Mouse (Mus musculus) hindbrain, embryonic 12.5 days (tissue): ENCODE measurements at regions not wholly inside any gene's neighbourhood (a gene's known extent, or its start where the extent isn't known, plus 50 kb on each side); places are given as distances from the start of the nearest gene placed in this dataset.
"Not testable (repeated sequence)": the region's sequence is repeated elsewhere in the genome, so short reads cannot be mapped to it uniquely, and the experiment has no call there.

Experiments
- ATAC-seq: fragments of 200-750 bp; cut with Nextera tagmentation; 2 replicates; pipeline ENCODE4 v1.8.0; 2017; ENCODE audit warnings: moderate TSS enrichment; ENCODE audit not compliant: low FRiP score
- H3K27ac ChIP-seq: fragments of 300-500 bp; sonication (generic); 2 replicates; pipeline ENCODE4 v1.5.1; 2016; ENCODE audit warnings: mild to moderate bottlenecking
- H3K27me3 ChIP-seq: fragments of 300-500 bp; sonication (generic); 2 replicates; pipeline ENCODE4 v1.6.1; 2016; ENCODE audit warnings: mild to moderate bottlenecking
- H3K36me3 ChIP-seq: fragments of 300-500 bp; sonication (generic); 2 replicates; pipeline ENCODE4 v1.6.1; 2016; ENCODE audit warnings: mild to moderate bottlenecking
- H3K4me1 ChIP-seq: fragments of 300-500 bp; sonication (generic); 2 replicates; pipeline ENCODE4 v1.6.1; 2016
- H3K4me2 ChIP-seq: fragments of 300-500 bp; sonication (generic); replicated peaks from 2 replicates; pipeline ENCODE4 v1.6.1; 2016; ENCODE audit warnings: mild to moderate bottlenecking
- H3K4me3 ChIP-seq: fragments of 300-500 bp; sonication (generic); 2 replicates; pipeline ENCODE4 v1.5.1; 2016; ENCODE audit warnings: mild to moderate bottlenecking
- H3K9ac ChIP-seq: fragments of 300-500 bp; sonication (generic); 2 replicates; pipeline ENCODE4 v1.6.1; 2016; ENCODE audit warnings: mild to moderate bottlenecking, moderate library complexity
- H3K9me3 ChIP-seq: fragments of 300-500 bp; sonication (generic); replicated peaks from 2 replicates; pipeline ENCODE4 v1.6.1; 2016; ENCODE audit warnings: mild to moderate bottlenecking
- WGBS: fragments of 180-500 bp; shearing (Covaris S2); methylation state at CpG from one replicate; pipeline ENCODE4 v1.1.7; 2016; 5-methylcytosine and 5-hydroxymethylcytosine counted together

DNA sequence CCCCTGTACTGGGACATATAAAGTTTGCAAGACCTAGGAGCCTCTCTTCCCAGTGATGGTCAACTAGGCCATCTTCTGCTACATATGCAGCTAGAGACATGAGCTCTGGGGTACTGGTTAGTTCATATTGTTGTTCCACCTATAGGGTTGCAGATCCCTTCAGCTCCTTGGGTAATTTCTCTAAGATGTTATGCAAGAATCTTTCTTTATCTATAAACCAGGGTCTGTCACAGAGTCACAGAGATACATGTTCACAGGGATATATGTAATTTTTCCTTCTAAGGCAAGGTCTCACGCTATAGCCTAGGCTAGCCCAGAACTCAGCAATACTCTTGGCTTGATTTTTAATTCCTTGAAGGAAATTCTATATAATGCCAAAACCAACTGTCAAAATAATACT, 56.9 kb downstream of the Zfp36l1 start:
- H3K9me3 ChIP-seq, H3K4me2 ChIP-seq, H3K4me3 ChIP-seq, H3K27ac ChIP-seq, ATAC-seq, H3K36me3 ChIP-seq, H3K9ac ChIP-seq, H3K27me3 ChIP-seq: not testable (repeated sequence)
- 95% methylated on average over 1 of the region's 1 CpGs for WGBS
- H3K4me1 ChIP-seq = peaks cover 15% of the 10 kb centered on the region

GRCm38 (mm10) chr12:80055394-80055793, 57.4 kb downstream of the Zfp36l1 start:
- H3K27ac ChIP-seq = no peak overlapping the region
- no peak overlapping the region for H3K4me3 ChIP-seq
- 41% methylated on average over 2 of the region's 2 CpGs for WGBS
- no peak overlapping the region for H3K9ac ChIP-seq
- no peaks in the 10 kb centered on the region for H3K9me3 ChIP-seq
- H3K4me1 ChIP-seq = peaks cover 10% of the 10 kb centered on the region
- H3K36me3 ChIP-seq = no peaks in the 10 kb centered on the region
- no peak for ATAC-seq
- H3K27me3 ChIP-seq = no peaks in the 10 kb centered on the region
- no peak overlapping the region for H3K4me2 ChIP-seq

DNA sequence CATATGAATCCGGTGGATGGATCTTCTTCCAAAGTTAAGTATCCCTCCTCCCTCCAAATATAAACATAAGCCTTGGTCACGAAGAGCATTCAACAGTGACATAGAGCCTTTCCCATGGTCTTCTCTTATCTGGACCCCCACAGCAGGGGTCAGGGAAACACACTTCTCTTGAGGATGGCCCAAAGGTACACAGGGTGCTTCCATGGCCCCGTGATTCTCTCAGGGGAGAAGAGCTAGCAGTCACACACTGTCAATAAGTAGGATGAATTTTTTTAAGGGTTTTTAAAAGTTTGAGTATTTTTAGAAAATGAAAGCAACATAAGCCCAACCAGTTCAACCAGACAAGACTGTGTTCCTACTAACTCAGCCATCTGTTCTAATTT, 58.2 kb downstream of the Zfp36l1 start:
- Histone ChIP-seq H3K27me3 (no peaks in the 10 kb centered on the region), H3K4me1 (peaks cover 2% of the 10 kb centered on the region), H3K27ac (no peak overlapping the region), H3K4me2 (no peak overlapping the region), H3K36me3 (no peaks in the 10 kb centered on the region), H3K9ac (no peak overlapping the region), H3K9me3 (no peaks in the 10 kb centered on the region), H3K4me3 (no peak overlapping the region)
- ATAC-seq = no peak
- 87% methylated on average over 3 of the region's 3 CpGs for WGBS

DNA sequence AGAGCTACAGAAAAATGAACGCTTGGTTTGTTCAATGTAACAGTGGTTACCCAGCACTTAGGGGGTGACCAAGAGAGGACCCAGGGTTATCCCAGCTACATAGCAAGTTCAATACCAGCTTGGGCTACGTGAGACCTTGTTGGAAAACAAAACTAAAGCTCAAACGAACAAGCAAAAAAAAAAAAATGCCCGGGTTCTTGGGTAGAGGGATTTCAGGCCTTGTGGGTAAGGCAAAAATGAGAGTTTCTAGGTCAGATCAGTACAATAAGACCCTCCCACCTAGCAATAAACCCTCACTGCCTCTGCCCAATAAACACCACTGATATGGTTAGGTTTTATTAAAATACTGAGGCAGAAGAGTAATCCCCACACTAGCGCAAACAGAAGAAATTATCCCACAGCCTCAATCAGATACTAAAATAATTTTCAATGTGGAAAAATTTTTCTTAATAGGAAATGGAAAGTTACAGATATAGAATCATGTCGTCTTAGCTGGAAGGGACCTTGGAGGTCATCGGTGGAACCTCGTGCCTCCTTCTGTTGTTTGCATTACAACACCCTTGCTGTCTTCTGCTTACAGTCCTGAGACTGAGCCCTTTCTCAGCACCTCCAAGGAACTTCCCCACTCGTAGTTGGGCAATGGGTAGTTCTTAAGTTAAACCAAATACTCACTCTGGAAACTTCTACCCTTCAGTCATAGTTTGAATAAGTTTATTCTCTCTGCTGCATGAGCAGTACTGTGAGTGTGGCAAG, 58.7 kb downstream of the Zfp36l1 start:
- Histone ChIP-seq H3K4me1 (no peaks in the 10 kb centered on the region), H3K9me3 (no peaks in the 10 kb centered on the region), H3K36me3 (no peaks in the 10 kb centered on the region), H3K4me2 (no peak overlapping the region), H3K4me3 (no peak overlapping the region), H3K9ac (no peak overlapping the region), H3K27ac (no peak overlapping the region), H3K27me3 (no peaks in the 10 kb centered on the region)
- WGBS = 83% methylated on average over 9 of the region's 9 CpGs
- ATAC-seq = no peak

DNA sequence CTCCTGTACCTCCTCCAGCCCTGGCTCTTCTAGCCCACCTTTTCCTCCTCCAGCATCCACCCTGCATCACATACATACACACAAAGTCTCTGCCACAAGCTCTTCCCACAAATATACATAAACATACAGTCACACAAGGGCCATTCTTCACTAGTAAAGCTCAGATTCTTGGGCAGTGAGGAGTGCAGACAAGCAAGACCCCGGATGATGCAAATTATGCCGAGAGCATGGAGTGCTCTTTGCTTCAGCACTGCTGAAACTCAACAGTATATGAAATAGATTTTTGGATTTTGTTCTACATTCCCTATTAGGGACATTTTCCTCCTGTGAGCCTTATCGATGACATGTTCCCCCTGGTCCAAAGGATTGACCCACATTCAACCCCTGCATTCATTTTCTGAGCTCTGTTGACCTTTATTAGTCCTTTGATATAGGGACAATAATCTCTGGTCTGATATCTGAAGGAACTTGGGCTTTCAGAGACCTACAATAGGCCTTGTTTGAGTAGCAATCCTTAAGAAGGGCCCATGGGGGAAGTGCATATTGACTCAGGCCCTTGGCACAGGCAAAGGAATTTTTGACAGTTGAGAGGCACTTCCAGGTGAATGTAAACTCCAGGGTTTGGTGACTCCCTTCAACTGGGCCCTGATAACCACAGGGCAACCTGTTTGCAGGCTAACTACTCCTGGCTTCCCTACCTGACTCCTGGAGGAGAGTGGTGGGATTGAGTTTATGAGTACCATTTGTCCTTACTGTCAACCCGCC, 64.4 kb downstream of the Zfp36l1 start:
- no peak overlapping the region for H3K4me2 ChIP-seq
- H3K27me3 ChIP-seq = no peaks in the 10 kb centered on the region
- no peak overlapping the region for H3K27ac ChIP-seq
- no peak overlapping the region for H3K9ac ChIP-seq
- H3K36me3 ChIP-seq = no peaks in the 10 kb centered on the region
- H3K4me3 ChIP-seq = no peak overlapping the region
- no peaks in the 10 kb centered on the region for H3K9me3 ChIP-seq
- no peak for ATAC-seq
- WGBS = 84% methylated on average over 4 of the region's 4 CpGs
- 0 out of 2 replicates have a peak, but pooled peaks cover 2% of the 10 kb centered on the region for H3K4me1 ChIP-seq

GRCm38 (mm10) chr12:80046625-80047303, 66.0 kb downstream of the Zfp36l1 start:
- H3K36me3 ChIP-seq = no peaks in the 10 kb centered on the region
- no peaks in the 10 kb centered on the region for H3K9me3 ChIP-seq
- 0 out of 2 replicates have a peak, but pooled peaks cover 2% of the 10 kb centered on the region for H3K4me1 ChIP-seq
- H3K4me3 ChIP-seq = no peak overlapping the region
- WGBS = 75% methylated on average over 6 of the region's 6 CpGs
- ATAC-seq = no peak
- no peak overlapping the region for H3K9ac ChIP-seq
- H3K4me2 ChIP-seq = no peak overlapping the region
- H3K27me3 ChIP-seq = no peaks in the 10 kb centered on the region
- no peak overlapping the region for H3K27ac ChIP-seq

DNA sequence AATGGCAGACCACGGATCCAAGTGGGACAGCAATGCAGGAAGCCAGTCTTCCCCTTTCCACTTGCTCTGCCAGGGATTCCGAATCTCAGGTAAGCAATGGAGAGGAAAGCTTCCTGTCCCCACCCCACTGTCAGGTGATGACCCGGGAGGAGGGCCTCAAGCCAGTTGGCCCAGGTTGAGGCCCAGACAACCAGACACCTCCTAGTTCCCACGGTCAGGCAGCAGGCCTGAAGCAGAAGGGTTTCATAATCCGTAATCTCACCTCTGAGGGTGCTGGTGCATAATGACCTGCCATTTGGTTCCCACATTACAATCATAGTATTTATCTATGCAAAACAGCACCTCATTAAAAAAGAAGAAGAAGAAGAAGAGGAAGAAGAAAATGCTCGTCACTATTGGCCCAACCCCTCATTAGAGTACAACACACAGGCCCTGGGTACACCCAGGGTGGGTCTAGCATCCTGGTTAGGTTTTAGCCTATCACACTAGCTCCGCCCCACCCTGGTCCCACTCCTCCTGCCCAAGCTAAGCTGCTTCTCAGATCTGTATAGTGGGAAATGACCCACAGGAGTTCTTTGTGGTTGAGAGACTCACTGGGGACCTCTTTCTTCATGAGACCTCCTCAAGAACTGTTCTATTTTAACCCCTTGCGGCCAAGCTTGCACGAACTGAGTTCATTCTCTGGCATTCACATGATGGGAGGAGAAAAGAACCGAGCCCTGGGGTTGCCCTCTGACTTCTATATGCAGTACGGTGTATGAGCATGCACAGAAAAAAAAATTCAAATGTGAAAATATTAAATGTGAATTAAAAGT, 71.1 kb downstream of the Zfp36l1 start:
- H3K27ac ChIP-seq = no peak overlapping the region
- H3K4me2 ChIP-seq = no peak overlapping the region
- no peaks in the 10 kb centered on the region for H3K9me3 ChIP-seq
- 0 out of 2 replicates have a peak, but pooled peaks cover 2% of the 10 kb centered on the region for H3K4me1 ChIP-seq
- H3K9ac ChIP-seq = no peak overlapping the region
- no peak overlapping the region for H3K4me3 ChIP-seq
- H3K27me3 ChIP-seq = no peaks in the 10 kb centered on the region
- no peak for ATAC-seq
- WGBS = 88% methylated on average over 11 of the region's 11 CpGs
- no peaks in the 10 kb centered on the region for H3K36me3 ChIP-seq

GRCm38 (mm10) chr12:80041012-80041411, 71.8 kb downstream of the Zfp36l1 start:
- Histone ChIP-seq H3K9ac (no peak overlapping the region), H3K9me3 (no peaks in the 10 kb centered on the region), H3K4me2 (no peak overlapping the region), H3K27me3 (no peaks in the 10 kb centered on the region), H3K4me1 (no peaks in the 10 kb centered on the region), H3K36me3 (no peaks in the 10 kb centered on the region), H3K27ac (no peak overlapping the region), H3K4me3 (no peak overlapping the region)
- 81% methylated on average over 6 of the region's 6 CpGs for WGBS
- no peak for ATAC-seq

- Histone ChIP-seq H3K4me1 (no peaks in the 10 kb centered on the region), H3K9me3 (no peaks in the 10 kb centered on the region), H3K27ac (no peak overlapping the region), H3K4me2 (no peak overlapping the region), H3K27me3 (no peaks in the 10 kb centered on the region), H3K9ac (no peak overlapping the region), H3K36me3 (no peaks in the 10 kb centered on the region), H3K4me3 (no peak overlapping the region)
- no peak for ATAC-seq
- WGBS = 88% methylated on average over 9 of the region's 9 CpGs
Observed at GRCm38 (mm10) chr12:80040233-80040632, 72.6 kb downstream of the Zfp36l1 start.

DNA sequence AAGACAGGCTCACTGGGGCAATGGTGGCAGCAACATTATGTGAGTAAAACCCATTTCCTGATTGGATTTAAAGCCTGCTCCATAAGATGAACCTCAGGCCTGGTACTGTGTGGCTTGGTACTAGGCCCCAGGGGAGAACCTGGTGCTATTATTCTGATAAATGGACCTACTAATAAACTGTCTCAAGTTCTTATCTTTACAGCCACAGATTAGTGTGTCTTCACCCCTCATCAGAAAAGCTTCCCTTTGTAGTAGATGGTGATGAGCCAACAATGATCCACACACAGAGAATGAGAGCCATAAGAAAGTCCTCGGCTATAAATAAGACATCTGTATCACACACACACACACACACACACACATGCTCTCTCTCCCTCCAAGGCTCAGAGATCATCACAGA, 73.7 kb downstream of the Zfp36l1 start:
- 87% methylated on average over 1 of the region's 1 CpGs for WGBS
- ATAC-seq = no peak

DNA sequence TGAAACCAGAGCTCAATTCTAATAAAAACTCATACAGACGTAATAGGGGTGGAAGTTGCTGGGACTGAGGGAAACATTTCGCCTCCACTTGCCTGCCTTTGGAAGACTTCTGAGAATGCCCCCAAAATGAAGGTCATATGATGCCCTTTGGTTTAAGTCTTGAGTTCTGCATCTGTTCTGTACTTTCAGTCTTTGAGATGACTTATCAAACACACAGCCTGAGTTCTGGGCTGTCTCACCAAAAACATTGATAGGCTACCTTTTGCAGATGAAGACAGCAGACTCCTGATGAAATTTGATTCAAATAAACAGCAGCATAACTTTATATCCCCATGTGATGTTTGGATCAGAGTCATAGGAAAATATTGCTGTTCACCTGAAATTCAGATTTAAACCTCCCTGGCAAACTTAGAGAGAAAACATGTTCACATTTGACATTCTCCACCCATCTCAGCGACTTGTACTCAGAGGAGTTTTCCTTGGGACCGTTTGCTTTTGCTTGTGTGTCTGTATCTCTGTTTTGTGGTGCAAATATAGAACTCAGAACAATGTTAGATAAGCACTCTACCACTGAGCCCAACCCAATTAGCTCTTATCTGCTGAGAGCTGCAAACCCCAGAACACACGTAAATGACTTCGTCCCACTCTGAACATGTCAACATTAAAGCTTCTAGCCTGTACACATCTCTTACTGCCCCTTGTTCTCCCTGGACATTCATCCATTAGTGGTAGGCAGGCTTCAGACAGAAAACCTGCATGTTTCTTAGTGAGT, 77.1 kb downstream of the Zfp36l1 start:
- ATAC-seq = no peak
- WGBS = 90% methylated on average over 6 of the region's 6 CpGs
- Histone ChIP-seq H3K36me3 (no peaks in the 10 kb centered on the region), H3K4me2 (no peak overlapping the region), H3K9ac (no peak overlapping the region), H3K9me3 (no peaks in the 10 kb centered on the region), H3K27ac (no peak overlapping the region), H3K27me3 (no peaks in the 10 kb centered on the region), H3K4me3 (no peak overlapping the region), H3K4me1 (peaks cover 6% of the 10 kb centered on the region)

More for the DNA sequence above, 73.7 kb downstream of the Zfp36l1 start:
- Histone ChIP-seq H3K27me3 (no peaks in the 10 kb centered on the region), H3K4me1 (peaks cover 6% of the 10 kb centered on the region), H3K4me3 (no peak overlapping the region), H3K9me3 (no peaks in the 10 kb centered on the region), H3K36me3 (no peaks in the 10 kb centered on the region), H3K9ac (no peak overlapping the region), H3K27ac (no peak overlapping the region), H3K4me2 (no peak overlapping the region)
